Mouse (Mus musculus) forebrain, postnatal 0 days (tissue): ENCODE results near the gene Cds2. TPM values are rescaled to one million over a fixed set of nuclear protein-coding genes. Genes with fewer than 3 reads are reported as not detected.
A peak's percentile ranks its signal among the peaks of the same experiment; 100 is the strongest.
"Not testable (repeated sequence)": the region's sequence is repeated elsewhere in the genome, so short reads cannot be mapped to it uniquely, and the experiment has no call there.

Experiments
- ATAC-seq: fragments of 200-750 bp; cut with Nextera tagmentation; 2 replicates; pipeline ENCODE4 v1.8.0; 2017; ENCODE audit warnings: mild to moderate bottlenecking, moderate library complexity
- DNase-seq: peaks from one replicate; pipeline ENCODE4 v3.0.0-alpha.2; 2015
- H3K27ac ChIP-seq: fragments of 300-500 bp; sonication (generic); 2 replicates; pipeline ENCODE4 v1.5.1; 2014; ENCODE audit warnings: low read depth, mild to moderate bottlenecking, antibody characterized with exemption, low read length, moderate library complexity, mixed read lengths
- H3K27me3 ChIP-seq: fragments of 300-500 bp; sonication (generic); 2 replicates; pipeline ENCODE4 v1.6.1; 2014; ENCODE audit warnings: mild to moderate bottlenecking, low read length, mixed read lengths; ENCODE audit not compliant: insufficient read depth
- H3K36me3 ChIP-seq: fragments of 300-500 bp; sonication (generic); 2 replicates; pipeline ENCODE4 v1.6.1; 2014; ENCODE audit warnings: mild to moderate bottlenecking, moderate library complexity; ENCODE audit not compliant: insufficient read depth
- H3K4me1 ChIP-seq: fragments of 300-500 bp; sonication (generic); 2 replicates; pipeline ENCODE4 v1.6.1; 2014; ENCODE audit warnings: antibody characterized with exemption; ENCODE audit not compliant: insufficient read depth
- H3K4me2 ChIP-seq: fragments of 300-500 bp; sonication (generic); 2 replicates; pipeline ENCODE4 v1.6.1; 2014; ENCODE audit warnings: low read depth, mild to moderate bottlenecking, moderate library complexity
- H3K4me3 ChIP-seq: fragments of 300-500 bp; sonication (generic); 2 replicates; pipeline ENCODE4 v1.5.1; 2014; ENCODE audit warnings: low read depth, low read length, mixed read lengths
- H3K9ac ChIP-seq: fragments of 300-500 bp; sonication (generic); 2 replicates; pipeline ENCODE4 v1.6.1; 2014; ENCODE audit warnings: mild to moderate bottlenecking
- H3K9me3 ChIP-seq: fragments of 300-500 bp; sonication (generic); 2 replicates; pipeline ENCODE4 v1.6.1; 2016; ENCODE audit warnings: low read length
- CTCF ChIP-seq: sonication (generic); IDR thresholded peaks from 2 replicates; pipeline ENCODE4 v1.5.1; 2016; ENCODE audit warnings: antibody characterized with exemption, control low read depth, low read depth
- WGBS: fragments of 180-500 bp; shearing (Covaris S2); extraction: QIAGEN DNeasy Blood & Tissue Kit; methylation state at CpG from one replicate; pipeline ENCODE4 v1.1.7; 2014; 5-methylcytosine and 5-hydroxymethylcytosine counted together
- polyA plus RNA-seq: library from polyadenylated mRNA; unstranded; fragments of >200 nt; fragmentation: Nextera tagmentation; extraction: Ambion mirVana; gene quantifications from 2 replicates; pipeline ENCODE4 v1.2.1, GENCODE M21; 2015
- total RNA-seq: library from RNA; depleted of rRNA; stranded (reverse); fragments of >200 nt; gene quantifications from 2 replicates; pipeline ENCODE4 v1.2.3, GENCODE M21; 2014; rRNA removed

Cds2 gene
- total RNA-seq (56.7 and 85.1 TPM in 2 replicates), polyA plus RNA-seq (14.6 and 27.7 TPM in 2 replicates)

DNA sequence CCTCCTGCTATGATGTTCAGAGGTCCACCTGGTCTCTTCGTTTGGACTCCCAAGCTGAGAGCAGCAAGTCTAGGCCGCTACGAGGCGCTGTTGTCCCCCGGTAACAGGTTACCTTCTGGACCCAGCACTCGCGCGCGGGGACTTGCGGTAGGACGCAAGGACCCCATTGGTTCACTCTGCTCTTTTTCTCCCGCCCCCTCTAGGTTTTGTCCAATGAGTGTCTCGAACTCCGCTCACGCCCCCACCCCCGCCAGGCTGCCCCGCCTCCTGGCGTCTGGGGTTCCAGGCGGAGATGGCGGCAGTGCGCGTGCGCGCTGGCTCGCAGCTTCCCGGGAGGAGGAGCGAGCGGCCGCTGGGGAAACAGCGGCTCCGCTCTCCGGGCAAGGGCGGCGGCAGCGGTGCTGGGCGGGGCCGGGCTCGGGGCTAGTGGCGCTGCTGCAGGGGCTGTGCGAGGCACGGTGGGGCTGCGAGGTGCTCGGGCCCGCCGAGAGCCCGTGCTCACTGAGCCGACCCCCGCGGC lies at the start of gene Cds2:
TSS of gene Cds2 (plus strand) at position 270 of the 520 bp plus-strand sequence.
- peak within 1 kb of the TSS; percentile 63 for H3K4me2 ChIP-seq
- WGBS, result 5% methylated on average over 49 of the region's 49 CpGs
- H3K27ac ChIP-seq, result peak within 1 kb of the TSS; percentile 79
- peak within 1 kb of the TSS; percentile 69 for H3K9ac ChIP-seq
- peak within 1 kb of the TSS; percentile 61 for H3K4me3 ChIP-seq
- peak; percentile 99 for ATAC-seq
- TF ChIP-seq CTCF, result peak; percentile 89
- peak; percentile 99 for DNase-seq
- no peaks in the 10 kb centered on the region for H3K9me3 ChIP-seq
- H3K27me3 ChIP-seq, result no peaks in the 10 kb centered on the region
- peaks cover 12% of the 10 kb centered on the region for H3K4me1 ChIP-seq
- no peaks in the 10 kb centered on the region for H3K36me3 ChIP-seq

GRCm38 (mm10) chr2:132221611-132222073 lies 41.3 kb upstream of the Cds2 start:
- H3K36me3 ChIP-seq, result no peaks in the 10 kb centered on the region
- DNase-seq (no peak), ATAC-seq (no peak)
- TF ChIP-seq CTCF, result no peak
- H3K4me3 ChIP-seq, result no peak overlapping the region
- WGBS, result 62% methylated on average over 11 of the region's 11 CpGs
- no peaks in the 10 kb centered on the region for H3K27me3 ChIP-seq
- H3K9me3 ChIP-seq, result no peaks in the 10 kb centered on the region
- no peaks in the 10 kb centered on the region for H3K4me1 ChIP-seq
- H3K9ac ChIP-seq, result no peak overlapping the region
- H3K27ac ChIP-seq, result no peak overlapping the region
- H3K4me2 ChIP-seq, result no peak overlapping the region

- H3K27me3 ChIP-seq, result no peaks in the 10 kb centered on the region
- 78% methylated on average over 4 of the region's 4 CpGs for WGBS
- DNase-seq (no peak), ATAC-seq (no peak)
- no peak overlapping the region for H3K4me3 ChIP-seq
- no peak overlapping the region for H3K4me2 ChIP-seq
- no peak for TF ChIP-seq CTCF
- no peaks in the 10 kb centered on the region for H3K4me1 ChIP-seq
- no peaks in the 10 kb centered on the region for H3K36me3 ChIP-seq
- no peak overlapping the region for H3K9ac ChIP-seq
- H3K9me3 ChIP-seq, result no peaks in the 10 kb centered on the region
- no peak overlapping the region for H3K27ac ChIP-seq
Observed at GRCm38 (mm10) chr2:132224359-132224758, 38.6 kb upstream of the Cds2 start.

DNA sequence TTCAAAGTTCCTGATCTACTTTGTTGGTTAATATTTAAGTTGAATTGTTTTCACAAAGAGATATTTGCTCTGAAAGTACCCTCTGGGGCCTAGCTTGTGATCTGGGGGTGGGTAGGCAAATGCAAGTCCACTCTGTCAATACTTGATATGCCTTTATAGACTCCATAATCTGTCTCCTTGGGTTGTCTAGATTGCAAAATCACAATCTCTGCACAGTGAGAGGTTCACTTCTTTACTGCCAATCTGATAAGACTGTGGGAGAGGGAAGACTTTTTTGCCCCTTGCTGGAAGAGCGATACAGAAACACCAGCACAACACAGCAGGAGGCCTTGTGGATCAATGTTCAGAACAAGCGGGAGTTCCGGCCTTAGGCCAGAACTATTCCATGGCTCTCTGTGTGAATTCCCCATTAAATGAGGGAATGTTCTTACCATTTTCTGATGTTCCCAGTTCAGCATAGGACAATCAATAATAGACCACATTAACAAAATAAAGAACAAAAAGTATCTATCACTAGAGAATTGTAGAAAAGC lies 30.5 kb upstream of the Cds2 start:
- no peak for TF ChIP-seq CTCF
- H3K9ac ChIP-seq, result no peak overlapping the region
- no peak overlapping the region for H3K4me2 ChIP-seq
- H3K27ac ChIP-seq, result no peak overlapping the region
- H3K9me3 ChIP-seq, result no peaks in the 10 kb centered on the region
- H3K4me3 ChIP-seq, result no peak overlapping the region
- 69% methylated on average over 3 of the region's 3 CpGs for WGBS
- DNase-seq (no peak), ATAC-seq (no peak)
- H3K27me3 ChIP-seq, result no peaks in the 10 kb centered on the region
- no peaks in the 10 kb centered on the region for H3K4me1 ChIP-seq
- no peaks in the 10 kb centered on the region for H3K36me3 ChIP-seq

- Histone ChIP-seq H3K36me3 (no peaks in the 10 kb centered on the region), H3K27ac (no peak overlapping the region), H3K9me3 (no peaks in the 10 kb centered on the region), H3K9ac (no peak overlapping the region), H3K4me1 (no peaks in the 10 kb centered on the region), H3K4me3 (no peak overlapping the region), H3K27me3 (no peaks in the 10 kb centered on the region), H3K4me2 (no peak overlapping the region)
- no peak for DNase-seq
- TF ChIP-seq CTCF, result no peak
- WGBS, result 61% methylated on average over 16 of the region's 16 CpGs
- ATAC-seq, result no peak
Observed at GRCm38 (mm10) chr2:132233985-132234765, 28.8 kb upstream of the Cds2 start.

GRCm38 (mm10) chr2:132235291-132235690 lies 27.7 kb upstream of the Cds2 start:
- no peaks in the 10 kb centered on the region for H3K9me3 ChIP-seq
- H3K27ac ChIP-seq, result no peak overlapping the region
- no peak overlapping the region for H3K9ac ChIP-seq
- DNase-seq (no peak), ATAC-seq (no peak)
- H3K4me1 ChIP-seq, result no peaks in the 10 kb centered on the region
- no peak overlapping the region for H3K4me2 ChIP-seq
- H3K4me3 ChIP-seq, result no peak overlapping the region
- no peak for TF ChIP-seq CTCF
- H3K36me3 ChIP-seq, result no peaks in the 10 kb centered on the region
- H3K27me3 ChIP-seq, result no peaks in the 10 kb centered on the region
- WGBS, result 62% methylated on average over 2 of the region's 2 CpGs

GRCm38 (mm10) chr2:132235975-132236374 lies 27.0 kb upstream of the Cds2 start:
- ATAC-seq (no peak), DNase-seq (no peak)
- no peak overlapping the region for H3K27ac ChIP-seq
- no peaks in the 10 kb centered on the region for H3K36me3 ChIP-seq
- WGBS, result 77% methylated on average over 7 of the region's 7 CpGs
- no peak overlapping the region for H3K9ac ChIP-seq
- no peak overlapping the region for H3K4me2 ChIP-seq
- no peak overlapping the region for H3K4me3 ChIP-seq
- no peaks in the 10 kb centered on the region for H3K9me3 ChIP-seq
- H3K4me1 ChIP-seq, result no peaks in the 10 kb centered on the region
- no peak for TF ChIP-seq CTCF
- no peaks in the 10 kb centered on the region for H3K27me3 ChIP-seq

DNA sequence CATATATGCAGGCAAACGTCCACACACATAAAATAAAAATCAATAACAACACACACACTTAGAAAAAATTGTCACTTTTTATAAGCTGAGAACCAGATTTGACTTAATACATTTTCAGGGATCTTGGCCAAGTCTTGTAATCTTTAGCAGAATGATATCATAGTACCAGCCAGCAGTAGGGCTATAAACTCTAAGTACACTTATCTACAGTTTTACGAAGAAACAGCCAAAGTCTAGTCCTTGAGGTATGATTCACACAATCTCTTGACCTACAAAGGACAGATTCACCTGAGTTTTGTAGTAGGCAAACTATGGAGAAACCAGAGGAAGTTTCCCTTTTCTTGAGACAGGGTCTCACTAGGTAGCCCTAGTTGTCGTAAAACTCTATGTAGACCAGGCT lies 23.5 kb upstream of the Cds2 start:
- WGBS, result 91% methylated on average over 3 of the region's 3 CpGs
- H3K4me1 ChIP-seq, H3K9ac ChIP-seq, H3K36me3 ChIP-seq, H3K4me2 ChIP-seq, H3K27ac ChIP-seq, H3K27me3 ChIP-seq, ATAC-seq, DNase-seq, H3K9me3 ChIP-seq, H3K4me3 ChIP-seq: not testable (repeated sequence)
